Mouse (Mus musculus): ENCODE data around the gene Lyl1. TPM values are rescaled to one million over a fixed set of nuclear protein-coding genes. Genes with fewer than 3 reads are reported as not detected.

Gene Lyl1
- polyA plus RNA-seq, 1 experiment from 2014 or later: 1.3 TPM

DNA sequence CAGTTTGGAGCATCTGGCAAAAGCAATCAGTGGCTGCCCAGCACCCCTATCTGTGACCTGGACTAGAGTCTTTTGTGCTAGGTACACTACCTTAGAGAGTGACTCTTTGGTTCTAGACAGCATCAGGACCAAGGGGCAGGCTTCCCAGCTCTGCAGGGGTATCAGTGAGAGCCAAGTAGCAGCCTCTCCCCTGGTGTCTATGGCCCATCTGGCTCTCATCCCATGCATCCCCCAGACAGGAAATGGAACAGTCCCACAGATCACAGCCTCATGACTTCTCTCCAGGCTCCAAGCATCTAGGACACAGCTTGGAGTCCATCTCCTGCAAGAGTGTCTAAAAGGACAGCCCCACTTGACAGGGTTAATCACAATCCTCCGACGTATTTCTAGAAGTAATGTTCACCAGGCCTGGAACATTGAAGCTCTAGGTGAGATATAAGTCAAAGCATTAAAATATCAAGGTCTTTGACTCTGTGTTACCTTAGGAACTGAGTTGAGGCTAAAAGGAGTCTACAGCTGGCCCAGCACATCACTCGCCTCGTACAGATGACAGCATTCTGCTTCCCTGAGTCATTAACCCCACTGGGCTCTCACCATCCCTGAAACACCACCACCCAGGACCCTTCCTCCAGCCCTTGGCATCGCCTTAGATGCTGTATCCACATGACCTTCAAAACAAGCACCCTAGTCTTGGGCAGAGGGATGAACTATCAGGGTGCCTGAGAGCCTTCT lies 17.9 kb downstream of the Lyl1 start:
- no peak for ATAC-seq (ENCODE audit: low read depth)
- H3K4me1 ChIP-seq (ENCODE audit: control insufficient read depth, insufficient read depth, low read length): peaks cover 18% of the 10 kb centered on the region
- 82% methylated on average over 5 of the region's 5 CpGs for WGBS
- no peak overlapping the region for H3K4me2 ChIP-seq (ENCODE audit: low read depth, low read length)
- no peak overlapping the region for H3K4me3 ChIP-seq (ENCODE audit: low read depth, low read length)
- H3K27me3 ChIP-seq (ENCODE audit: control insufficient read depth, insufficient read depth, low read length): peaks cover 4% of the 10 kb centered on the region; the same call in 1 of the 2 replicates
- no peaks in the 10 kb centered on the region for H3K36me3 ChIP-seq (ENCODE audit: control insufficient read depth, insufficient read depth, low read length)
- no peak overlapping the region for H3K27ac ChIP-seq (ENCODE audit: low read depth, low read length)
- no peaks in the 10 kb centered on the region for H3K9me3 ChIP-seq (ENCODE audit: control insufficient read depth, low read length)
- no peak overlapping the region for H3K9ac ChIP-seq (replicated peaks; ENCODE audit: low read depth, low read length)

DNA sequence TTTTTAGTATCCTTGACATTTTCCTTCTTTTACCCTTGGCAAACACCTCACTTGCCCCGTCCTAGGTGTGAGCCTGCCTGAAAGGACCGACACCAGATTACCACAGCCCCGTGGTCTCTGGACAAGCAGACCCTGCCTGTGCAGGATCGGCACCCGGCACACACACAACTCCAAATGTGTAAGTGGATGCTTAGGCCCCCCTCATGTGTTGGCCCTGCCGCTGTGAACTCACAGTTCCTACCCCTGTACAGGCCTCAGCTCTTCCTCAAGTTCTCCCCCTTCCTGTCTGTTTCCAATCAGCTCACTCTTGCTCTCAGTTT lies 21.2 kb downstream of the Lyl1 start:
- no peak overlapping the region for H3K4me3 ChIP-seq (ENCODE audit: low read depth, low read length)
- H3K4me2 ChIP-seq (ENCODE audit: low read depth, low read length): no peak overlapping the region

DNA sequence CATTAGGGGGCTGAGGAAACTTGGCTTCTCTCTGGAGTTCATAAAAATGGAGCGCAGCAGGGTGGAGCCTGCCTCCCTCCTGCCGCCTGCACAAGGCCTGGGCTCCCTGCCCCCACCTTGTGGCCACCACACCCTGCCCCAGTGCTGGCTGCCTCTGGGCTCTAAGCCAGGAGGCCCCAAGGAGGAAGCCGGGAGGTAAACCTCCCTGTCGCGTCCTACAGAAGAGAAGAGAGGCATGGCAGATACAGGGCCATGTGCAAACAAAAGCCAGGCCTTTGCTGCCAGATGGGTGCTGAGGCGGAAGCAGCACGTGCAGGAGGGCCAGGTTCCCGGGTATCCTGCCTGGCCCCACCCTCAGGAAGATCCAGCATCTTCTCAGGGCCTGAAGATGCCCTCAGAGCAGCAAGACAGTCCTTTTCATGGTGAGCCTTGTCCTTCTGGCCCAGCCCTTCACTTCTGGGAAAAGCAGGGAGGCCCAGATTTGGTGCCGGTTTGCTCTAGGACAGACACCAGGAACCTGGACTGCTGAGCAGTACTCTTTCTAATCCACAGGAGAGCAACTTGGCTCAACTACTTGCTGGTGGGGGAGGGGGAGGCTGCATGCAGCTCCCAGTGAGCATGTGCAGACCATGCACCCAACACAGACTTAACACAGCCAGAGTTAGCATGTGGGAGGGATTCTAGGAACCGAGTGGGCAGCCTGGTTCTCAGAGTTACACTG lies 21.8 kb downstream of the Lyl1 start, which contains the start of gene G430095P16Rik:
G430095P16Rik (plus strand) TSS at position 158 of the 721 bp plus-strand sequence.
- H3K27me3 ChIP-seq (ENCODE audit: control insufficient read depth, insufficient read depth, low read length): no peaks in the 10 kb centered on the region; the same call in 1 of the 2 replicates
- no peak within 1 kb of the TSS for H3K9ac ChIP-seq (replicated peaks; ENCODE audit: low read depth, low read length)
- peak within 1 kb of the TSS; percentile 81 for H3K27ac ChIP-seq (ENCODE audit: low read depth, low read length)
- H3K4me2 ChIP-seq (ENCODE audit: low read depth, low read length): peak within 1 kb of the TSS; percentile 2; the same call in 1 of the 2 replicates
- H3K9me3 ChIP-seq (ENCODE audit: control insufficient read depth, low read length): no peaks in the 10 kb centered on the region
- no peaks in the 10 kb centered on the region for H3K36me3 ChIP-seq (ENCODE audit: control insufficient read depth, insufficient read depth, low read length)
- no peak within 1 kb of the TSS for H3K4me3 ChIP-seq (ENCODE audit: low read depth, low read length)
- H3K4me1 ChIP-seq (ENCODE audit: control insufficient read depth, insufficient read depth, low read length): peaks cover 21% of the 10 kb centered on the region
- ATAC-seq (ENCODE audit: low read depth): peak; percentile 68
- WGBS: 18% methylated on average over 10 of the region's 10 CpGs

More for the DNA sequence above, 21.2 kb downstream of the Lyl1 start:
- peaks cover 21% of the 10 kb centered on the region for H3K4me1 ChIP-seq (ENCODE audit: control insufficient read depth, insufficient read depth, low read length)
- peak overlapping the region; percentile 81; the same call in 1 of the 2 replicates for H3K27ac ChIP-seq (ENCODE audit: low read depth, low read length)
- no peaks in the 10 kb centered on the region for H3K36me3 ChIP-seq (ENCODE audit: control insufficient read depth, insufficient read depth, low read length)
- WGBS: 74% methylated on average over 6 of the region's 6 CpGs
- no peaks in the 10 kb centered on the region for H3K9me3 ChIP-seq (ENCODE audit: control insufficient read depth, low read length)
- 0 out of 2 replicates have a peak, but pooled peaks have one; percentile 1 for ATAC-seq (ENCODE audit: low read depth)
- no peak overlapping the region for H3K9ac ChIP-seq (replicated peaks; ENCODE audit: low read depth, low read length)
- H3K27me3 ChIP-seq (ENCODE audit: control insufficient read depth, insufficient read depth, low read length): no peaks in the 10 kb centered on the region; the same call in 1 of the 2 replicates

DNA sequence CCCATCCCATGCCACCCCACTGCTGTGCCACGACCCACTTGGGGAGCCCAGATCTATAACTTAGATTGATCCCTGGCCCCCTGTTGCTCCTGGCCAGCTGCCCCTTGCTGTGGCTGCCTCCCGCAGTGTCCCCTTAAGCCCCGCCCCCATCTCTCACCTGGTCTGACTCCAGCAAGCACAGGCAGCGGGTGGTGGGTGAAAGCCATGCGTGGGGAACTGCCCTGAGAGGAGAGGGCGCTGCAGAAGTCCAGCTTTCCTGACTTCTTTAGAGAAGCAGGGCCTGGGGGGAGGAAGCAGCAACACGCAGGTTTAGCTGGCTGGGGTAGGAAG lies 22.3 kb downstream of the Lyl1 start:
- no peaks in the 10 kb centered on the region; the same call in 1 of the 2 replicates for H3K27me3 ChIP-seq (ENCODE audit: control insufficient read depth, insufficient read depth, low read length)
- no peak overlapping the region for H3K4me3 ChIP-seq (ENCODE audit: low read depth, low read length)
- no peaks in the 10 kb centered on the region for H3K9me3 ChIP-seq (ENCODE audit: control insufficient read depth, low read length)
- ATAC-seq (ENCODE audit: low read depth): no peak
- no peaks in the 10 kb centered on the region for H3K36me3 ChIP-seq (ENCODE audit: control insufficient read depth, insufficient read depth, low read length)
- no peak overlapping the region for H3K4me2 ChIP-seq (ENCODE audit: low read depth, low read length)
- no peak overlapping the region for H3K9ac ChIP-seq (replicated peaks; ENCODE audit: low read depth, low read length)
- WGBS: 47% methylated on average over 7 of the region's 7 CpGs
- H3K27ac ChIP-seq (ENCODE audit: low read depth, low read length): peak overlapping the region; percentile 81
- H3K4me1 ChIP-seq (ENCODE audit: control insufficient read depth, insufficient read depth, low read length): peaks cover 24% of the 10 kb centered on the region

DNA sequence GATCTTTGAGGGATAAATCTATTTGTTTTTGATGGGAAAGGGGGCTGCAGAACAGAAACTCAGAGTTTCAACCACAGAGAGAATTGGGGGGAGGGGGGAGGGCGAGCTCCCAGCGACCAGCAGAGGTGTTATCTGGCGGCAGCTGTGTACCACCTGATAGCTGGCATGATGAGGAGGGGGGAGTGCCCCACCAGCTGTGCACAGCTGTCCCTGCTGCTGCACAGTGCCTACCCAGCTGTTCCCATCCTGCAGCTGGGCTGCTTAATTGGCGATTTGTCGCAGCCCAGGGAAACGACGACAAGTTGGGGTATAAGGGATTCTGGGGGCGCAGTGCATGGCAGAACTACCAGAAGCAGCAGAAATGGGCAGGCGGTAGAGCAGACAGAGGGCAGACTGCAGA lies 23.4 kb downstream of the Lyl1 start:
- Histone ChIP-seq H3K27ac (ENCODE audit: low read depth, low read length) (peak overlapping the region; percentile 81), H3K4me2 (ENCODE audit: low read depth, low read length) (no peak overlapping the region), H3K27me3 (ENCODE audit: control insufficient read depth, insufficient read depth, low read length) (no peaks in the 10 kb centered on the region; the same call in 1 of the 2 replicates), H3K36me3 (ENCODE audit: control insufficient read depth, insufficient read depth, low read length) (no peaks in the 10 kb centered on the region), H3K9me3 (ENCODE audit: control insufficient read depth, low read length) (no peaks in the 10 kb centered on the region), H3K4me3 (ENCODE audit: low read depth, low read length) (no peak overlapping the region), H3K4me1 (ENCODE audit: control insufficient read depth, insufficient read depth, low read length) (peaks cover 24% of the 10 kb centered on the region), H3K9ac (replicated peaks; ENCODE audit: low read depth, low read length) (no peak overlapping the region)
- 0 out of 2 replicates have a peak, but pooled peaks have one; percentile 31 for ATAC-seq (ENCODE audit: low read depth)
- 36% methylated on average over 9 of the region's 9 CpGs for WGBS

DNA sequence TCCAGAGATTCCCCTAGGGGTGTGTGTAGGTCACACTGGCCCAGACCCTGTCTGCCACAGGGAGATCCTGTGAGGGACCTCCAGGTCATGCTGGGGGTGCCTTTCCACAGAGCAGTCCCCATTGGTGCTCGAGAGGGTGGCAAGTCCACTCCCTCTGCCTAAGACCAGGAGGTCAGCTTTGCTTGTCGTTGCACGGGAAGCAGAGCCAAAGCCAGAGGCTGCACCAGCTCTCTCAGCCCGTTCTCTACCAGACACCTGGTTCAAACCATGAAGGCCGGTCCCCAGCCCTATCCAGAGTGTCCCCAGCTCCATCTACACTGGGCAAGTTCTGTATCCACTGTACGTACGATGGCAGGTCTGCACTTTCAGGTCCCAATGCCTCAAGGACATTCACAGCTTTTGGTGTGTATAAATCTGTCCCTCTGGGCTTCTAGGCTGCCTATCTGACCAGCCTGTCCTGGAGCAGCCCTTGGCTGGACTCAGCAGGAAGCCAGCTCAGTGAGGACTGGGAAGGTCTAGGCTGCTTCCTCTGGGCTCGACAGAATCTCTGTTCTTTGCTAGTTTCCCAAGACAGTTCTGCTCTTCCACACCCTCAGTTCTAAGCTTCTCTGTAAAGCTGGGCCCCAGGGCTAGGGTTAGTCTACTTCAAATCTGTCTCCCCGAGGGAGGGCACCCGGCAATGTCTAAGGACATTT lies 24.1 kb downstream of the Lyl1 start:
- Histone ChIP-seq H3K9ac (replicated peaks; ENCODE audit: low read depth, low read length) (no peak overlapping the region), H3K27me3 (ENCODE audit: control insufficient read depth, insufficient read depth, low read length) (no peaks in the 10 kb centered on the region; the same call in 1 of the 2 replicates), H3K4me2 (ENCODE audit: low read depth, low read length) (no peak overlapping the region), H3K4me3 (ENCODE audit: low read depth, low read length) (no peak overlapping the region), H3K27ac (ENCODE audit: low read depth, low read length) (peak overlapping the region; percentile 69), H3K9me3 (ENCODE audit: control insufficient read depth, low read length) (no peaks in the 10 kb centered on the region), H3K36me3 (ENCODE audit: control insufficient read depth, insufficient read depth, low read length) (no peaks in the 10 kb centered on the region), H3K4me1 (ENCODE audit: control insufficient read depth, insufficient read depth, low read length) (peaks cover 24% of the 10 kb centered on the region)
- WGBS: 58% methylated on average over 10 of the region's 10 CpGs
- no peak for ATAC-seq (ENCODE audit: low read depth)

DNA sequence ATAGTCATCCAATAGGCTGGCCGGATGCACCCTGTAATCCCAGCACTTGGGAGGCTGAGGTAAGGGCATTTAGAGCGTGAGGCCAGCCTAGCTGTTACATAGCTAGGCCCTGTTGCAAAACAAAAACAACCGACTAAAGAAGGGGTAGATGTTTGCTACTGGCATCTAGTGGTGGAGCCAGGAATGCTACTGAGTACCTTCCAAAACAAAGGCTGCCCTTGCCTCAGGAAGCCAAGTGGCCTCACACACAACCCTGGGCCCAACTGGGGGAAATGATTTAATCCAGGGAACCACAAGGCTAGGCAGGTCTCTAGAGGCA lies 24.6 kb downstream of the Lyl1 start:
- Histone ChIP-seq H3K4me1 (ENCODE audit: control insufficient read depth, insufficient read depth, low read length) (peaks cover 25% of the 10 kb centered on the region), H3K27ac (ENCODE audit: low read depth, low read length) (peak overlapping the region; percentile 69), H3K9ac (replicated peaks; ENCODE audit: low read depth, low read length) (no peak overlapping the region), H3K9me3 (ENCODE audit: control insufficient read depth, low read length) (no peaks in the 10 kb centered on the region), H3K4me2 (ENCODE audit: low read depth, low read length) (no peak overlapping the region), H3K36me3 (ENCODE audit: control insufficient read depth, insufficient read depth, low read length) (no peaks in the 10 kb centered on the region), H3K4me3 (ENCODE audit: low read depth, low read length) (no peak overlapping the region), H3K27me3 (ENCODE audit: control insufficient read depth, insufficient read depth, low read length) (no peaks in the 10 kb centered on the region; the same call in 1 of the 2 replicates)
- WGBS: 13% methylated on average over 3 of the region's 3 CpGs
- no peak for ATAC-seq (ENCODE audit: low read depth)

DNA sequence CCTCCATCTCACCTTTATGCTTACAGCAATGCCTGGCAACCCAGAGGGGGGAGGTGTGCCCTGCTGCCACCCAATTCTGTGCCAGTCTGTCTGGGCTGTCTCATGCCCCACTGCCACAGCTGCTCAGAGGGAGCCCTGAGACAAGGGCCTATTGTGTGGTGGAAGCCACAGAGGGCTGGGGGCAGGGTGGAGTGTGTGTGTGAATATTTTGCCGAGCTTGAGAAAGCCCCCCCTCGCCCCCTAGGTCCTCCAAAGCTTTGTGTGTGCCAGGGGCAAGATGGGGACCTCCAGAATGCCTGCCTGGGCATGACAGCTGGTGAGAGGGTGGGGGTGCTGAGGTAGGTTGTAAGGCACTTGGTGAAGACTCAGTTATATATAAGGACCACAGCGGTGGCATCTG lies 27.2 kb downstream of the Lyl1 start:
- H3K9ac ChIP-seq (replicated peaks; ENCODE audit: low read depth, low read length): no peak overlapping the region
- H3K27ac ChIP-seq (ENCODE audit: low read depth, low read length): peak overlapping the region; percentile 73
- no peaks in the 10 kb centered on the region for H3K36me3 ChIP-seq (ENCODE audit: control insufficient read depth, insufficient read depth, low read length)
- no peaks in the 10 kb centered on the region; the same call in 1 of the 2 replicates for H3K27me3 ChIP-seq (ENCODE audit: control insufficient read depth, insufficient read depth, low read length)
- H3K4me1 ChIP-seq (ENCODE audit: control insufficient read depth, insufficient read depth, low read length): peaks cover 45% of the 10 kb centered on the region
- H3K4me3 ChIP-seq (ENCODE audit: low read depth, low read length): no peak overlapping the region
- no peak overlapping the region for H3K4me2 ChIP-seq (ENCODE audit: low read depth, low read length)
- 43% methylated on average over 3 of the region's 3 CpGs for WGBS
- no peaks in the 10 kb centered on the region for H3K9me3 ChIP-seq (ENCODE audit: control insufficient read depth, low read length)
- ATAC-seq (ENCODE audit: low read depth): peak; percentile 77

Data from neural tube, embryonic 14.5 days (tissue).